Mouse (Mus musculus) mouse embryonic stem cell (cell line): ENCODE data around the gene Sec24d.

Experiments used
- in situ Hi-C, 2 experiments: fragments of 300-500 bp; cut with MboI; formaldehyde crosslinking; loops; 1 replicate in 1 of 2; 3 replicates in 1 of 2; pipeline ENCODE4 v1.14.3; 2019 to 2020; ENCODE audit warnings: low sequenced_read_pairs in 2 of 2, low pct_unique_long_range_greater_than_20kb in 1 of 2, mixed read lengths in 1 of 2; ENCODE audit not compliant: unreplicated experiment in 1 of 2

The Sec24d gene

GRCm38 (mm10) chr3:123266753-123267651 lies at the start of gene Sec24d:
Sec24d (plus strand) TSS chr3:123267455.
- in situ Hi-C loops = loop anchor here in 1 of 2 experiments (5.0 kb wide), 1 partner anchor 35 kb away; no protein-coding TSS in a partner anchor

DNA sequence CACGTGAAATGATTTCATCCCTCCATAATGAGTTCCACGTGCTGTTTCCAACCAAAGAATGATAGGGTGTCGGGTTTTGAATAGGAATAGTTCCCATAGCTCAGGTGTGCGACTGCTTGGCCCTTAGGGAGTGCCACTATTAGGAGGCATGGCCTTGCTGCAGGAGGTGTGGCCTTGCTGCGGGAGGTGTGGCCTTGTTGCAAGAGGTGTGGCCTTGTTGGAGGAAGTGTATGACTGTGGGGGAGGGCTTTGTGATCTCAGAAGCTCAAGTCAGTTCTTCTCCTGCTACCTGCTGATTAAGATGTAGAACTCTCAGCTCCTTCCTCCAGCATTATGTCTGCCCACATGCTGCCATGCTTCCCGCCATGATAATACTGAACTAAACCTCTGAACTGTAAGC lies 48.6 kb upstream of the Sec24d start:
- in situ Hi-C loops = no loop called here

GRCm38 (mm10) chr3:123227276-123227675 lies 40.0 kb upstream of the Sec24d start:
- in situ Hi-C loops = no loop called here

GRCm38 (mm10) chr3:123231639-123232038 lies 35.6 kb upstream of the Sec24d start:
- in situ Hi-C loops = no loop called here

GRCm38 (mm10) chr3:123234191-123234836 lies 32.9 kb upstream of the Sec24d start:
- in situ Hi-C loops = no loop called here

DNA sequence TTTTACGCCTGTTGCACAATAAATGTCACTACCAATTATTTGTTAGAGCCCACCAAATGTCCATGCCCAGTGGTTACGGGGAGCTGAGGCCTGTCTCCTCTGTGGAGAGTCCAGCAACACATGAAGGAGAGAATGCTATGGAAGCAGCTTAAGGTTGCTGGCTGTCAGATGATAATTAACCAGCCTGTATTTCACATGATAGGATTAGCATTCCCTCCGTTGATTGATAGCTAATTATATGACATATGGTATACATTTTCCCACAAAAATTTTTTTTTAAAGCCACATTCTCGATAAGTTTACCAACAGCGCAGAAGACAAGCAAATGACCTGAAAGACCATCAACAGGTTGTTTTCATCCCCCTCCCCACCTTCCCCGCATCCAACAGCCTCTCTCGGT lies 31.8 kb upstream of the Sec24d start:
- in situ Hi-C loops = no loop called here

DNA sequence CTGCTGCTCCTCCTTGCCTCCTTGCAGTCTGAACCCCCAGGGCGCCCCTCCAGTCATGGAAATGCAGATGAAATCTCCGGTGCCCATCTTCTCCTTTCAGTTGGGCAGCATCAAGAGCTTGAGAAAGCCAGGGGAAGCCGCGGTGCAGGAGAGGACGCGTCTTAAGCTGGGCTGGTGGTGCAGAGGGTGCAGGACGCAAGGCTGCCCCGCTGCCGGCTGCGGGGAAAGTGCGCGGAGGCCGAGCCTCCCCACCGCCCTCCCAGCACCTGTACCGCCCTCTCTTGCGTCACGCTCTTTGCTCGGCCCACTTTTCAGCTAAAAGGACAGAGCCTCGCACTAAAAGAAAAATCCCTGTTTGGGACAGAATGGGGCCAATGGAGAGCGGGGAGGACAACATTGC lies 31.3 kb upstream of the Sec24d start, which contains the start of gene Synpo2:
Synpo2 (minus strand) TSS at position 229 of the 400 bp plus-strand sequence.
- in situ Hi-C loops = no loop called here

DNA sequence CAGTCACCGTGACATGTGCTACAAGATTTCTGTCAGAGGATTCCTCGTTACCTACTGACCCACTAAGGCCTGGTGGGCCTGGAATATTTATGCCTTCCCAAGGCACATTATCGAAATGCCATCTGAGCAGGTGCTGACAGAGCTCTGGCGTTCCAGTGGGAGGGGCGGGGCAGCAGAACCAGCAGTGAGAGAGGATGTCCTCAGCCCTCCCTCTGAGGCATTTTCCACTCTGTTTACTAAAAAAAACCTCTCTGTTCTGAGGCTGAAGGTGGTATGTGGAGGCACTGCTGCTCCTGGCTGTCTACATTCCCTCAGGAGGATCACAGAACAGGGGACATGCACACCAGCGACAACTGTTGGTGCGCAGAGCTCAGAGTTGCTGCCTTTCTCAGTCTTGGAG lies 30.2 kb upstream of the Sec24d start:
- in situ Hi-C loops = no loop called here

DNA sequence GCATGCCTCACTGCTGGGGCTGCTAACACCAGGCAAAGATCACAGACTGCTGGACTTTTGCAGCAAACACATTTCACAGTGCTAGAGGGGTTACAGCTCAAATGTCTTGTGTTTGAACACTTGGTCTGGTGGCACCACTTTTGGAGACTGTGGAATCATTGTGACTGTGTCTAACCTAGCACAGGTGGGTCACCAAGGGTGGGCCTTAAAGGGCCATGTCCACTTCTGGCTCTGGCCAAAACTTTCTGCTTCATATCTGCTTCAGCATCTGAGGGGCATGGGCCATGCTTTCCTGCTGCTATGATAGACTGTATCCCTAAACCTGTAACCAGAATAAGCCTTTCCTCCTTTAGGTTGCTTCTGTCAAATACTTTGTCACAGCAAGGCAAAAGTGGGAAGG lies 29.8 kb upstream of the Sec24d start:
- in situ Hi-C loops = no loop called here

DNA sequence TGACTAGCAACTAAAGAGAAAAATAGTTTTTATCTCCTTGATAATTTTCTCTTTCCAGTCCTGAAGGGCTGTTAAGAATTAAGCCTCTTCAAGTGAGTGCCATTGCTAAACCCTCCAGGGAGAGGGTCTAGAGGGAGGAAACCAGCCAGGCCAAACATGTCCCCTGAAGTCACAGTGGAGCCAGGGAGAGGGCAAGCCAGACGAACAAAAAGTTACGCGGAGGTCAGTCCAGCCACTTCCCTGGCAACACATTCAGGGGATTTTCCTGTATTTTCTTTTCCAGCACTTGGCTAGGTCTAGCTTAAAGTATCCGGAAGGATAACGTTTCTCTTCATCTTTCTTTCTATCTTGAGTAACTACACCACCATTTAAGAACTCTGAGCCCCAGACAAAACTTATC lies 22.9 kb upstream of the Sec24d start:
- in situ Hi-C loops = loop anchor here in 1 of 2 experiments (10.0 kb wide), 1 partner anchor 110 kb away; no protein-coding TSS in a partner anchor

GRCm38 (mm10) chr3:123245646-123246045 lies 21.6 kb upstream of the Sec24d start:
- in situ Hi-C loops = loop anchor here in 1 of 2 experiments (10.0 kb wide), 1 partner anchor 109 kb away; no protein-coding TSS in a partner anchor

DNA sequence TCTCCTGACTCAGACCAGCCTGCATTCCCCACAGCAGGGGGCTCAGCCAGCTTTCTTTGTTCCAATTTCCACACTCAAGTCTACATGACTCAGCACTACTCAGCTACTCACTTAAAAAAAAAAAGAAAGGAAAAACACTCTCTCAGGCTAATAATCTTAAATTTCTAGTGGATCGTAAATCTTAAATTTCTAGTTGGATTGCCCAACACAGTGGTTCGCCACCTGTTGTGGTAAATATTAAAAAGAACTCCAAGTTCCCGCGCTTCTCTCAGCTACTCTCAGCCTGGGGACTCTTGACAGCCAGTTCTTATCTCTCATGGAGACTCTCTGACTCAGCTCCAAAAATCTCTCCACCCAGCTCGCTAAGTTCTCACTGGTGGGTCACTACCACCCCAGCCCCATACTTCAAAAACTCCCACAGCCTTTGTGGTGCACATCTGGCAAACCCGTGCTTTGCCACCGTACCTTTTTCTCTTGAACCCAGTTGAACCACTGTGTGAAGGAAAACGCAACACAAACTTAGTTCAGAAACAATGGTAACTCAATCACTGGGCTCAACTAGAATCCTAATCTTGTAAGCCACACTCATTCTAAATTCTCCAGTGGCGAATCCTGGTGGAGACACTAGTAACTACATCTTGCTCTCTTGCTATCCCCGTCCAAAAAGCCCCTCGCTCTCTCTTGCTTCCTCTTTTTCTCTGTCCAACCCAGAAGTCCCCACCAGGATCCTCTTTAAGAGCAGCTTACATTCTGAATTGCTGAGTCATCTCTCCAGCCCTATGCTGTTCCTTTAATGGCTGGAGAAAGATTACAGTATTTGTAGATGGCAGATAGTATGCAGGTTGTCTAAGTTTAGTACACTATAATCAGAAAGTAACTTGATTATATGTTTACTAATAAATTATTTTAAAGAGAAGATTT lies 10.8 kb upstream of the Sec24d start:
- in situ Hi-C loops = no loop called here

DNA sequence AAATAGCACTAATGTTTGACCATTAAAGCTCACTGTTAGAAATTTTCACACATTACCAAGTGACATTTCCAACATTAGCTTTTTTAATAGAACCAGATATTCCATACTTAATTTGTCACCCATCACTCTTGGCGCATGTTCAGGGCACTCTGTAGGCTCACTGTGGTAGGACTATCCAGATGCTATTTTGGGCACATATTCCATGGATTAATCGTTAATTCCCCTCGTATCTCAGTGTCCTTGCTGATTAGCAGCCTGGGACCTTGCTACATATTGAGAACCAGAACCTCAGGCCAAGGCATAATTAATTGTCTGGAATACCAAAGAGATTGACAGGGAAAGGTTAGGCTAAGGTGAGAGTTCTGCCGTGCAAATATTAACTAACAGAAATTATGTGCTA lies 8.5 kb upstream of the Sec24d start:
- in situ Hi-C loops = no loop called here

DNA sequence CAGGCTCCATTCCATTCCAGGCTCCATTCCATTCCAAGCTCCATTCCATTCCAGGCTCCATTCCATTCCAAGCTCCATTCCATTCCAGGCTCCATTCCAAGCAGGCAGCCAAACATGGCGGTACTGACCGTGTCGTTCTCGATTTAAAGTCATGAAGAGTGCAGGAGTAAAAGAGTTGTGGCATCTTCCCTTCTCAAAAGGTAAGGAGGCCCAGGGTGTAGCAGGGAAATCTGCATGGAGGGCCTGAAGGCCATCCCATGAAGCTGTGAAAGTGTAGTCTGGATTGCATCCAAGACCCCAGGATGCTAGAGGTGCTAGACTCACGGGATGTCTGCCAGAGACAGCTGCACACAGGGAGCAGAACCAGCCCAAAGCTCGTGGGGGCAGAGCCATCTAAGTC lies 2.5 kb upstream of the Sec24d start:
- in situ Hi-C loops = loop anchor here in 1 of 2 experiments (5.0 kb wide), 1 partner anchor 38 kb away; no protein-coding TSS in a partner anchor

DNA sequence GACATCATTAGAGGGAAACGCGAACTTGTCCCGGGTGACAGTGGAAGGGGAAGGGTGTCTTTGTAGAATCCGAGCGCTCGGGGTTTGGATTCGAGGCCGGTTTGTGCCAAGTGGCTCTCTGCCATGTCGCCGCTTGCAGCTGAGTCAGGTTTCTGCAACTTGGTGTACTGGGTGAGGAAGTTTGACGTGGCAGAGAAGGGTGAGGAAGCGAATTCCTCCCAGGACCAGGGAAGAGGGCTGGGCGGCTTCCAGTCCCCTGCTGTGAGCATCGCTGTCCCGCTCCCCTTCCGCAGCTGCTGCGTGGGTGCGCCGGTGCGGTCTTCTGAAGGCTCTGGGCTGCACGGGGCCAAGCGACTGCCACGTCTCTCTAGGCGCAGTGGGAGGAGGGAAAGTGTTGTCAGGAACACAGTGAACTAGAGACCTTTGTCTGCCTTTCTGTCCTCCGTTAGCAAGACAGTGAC lies 516 bp downstream of the Sec24d start:
- in situ Hi-C loops = loop anchor here in 1 of 2 experiments (5.0 kb wide), 1 partner anchor 35 kb away; no protein-coding TSS in a partner anchor

GRCm38 (mm10) chr3:123282866-123283615 lies 15.8 kb downstream of the Sec24d start:
- in situ Hi-C loops = no loop called here

DNA sequence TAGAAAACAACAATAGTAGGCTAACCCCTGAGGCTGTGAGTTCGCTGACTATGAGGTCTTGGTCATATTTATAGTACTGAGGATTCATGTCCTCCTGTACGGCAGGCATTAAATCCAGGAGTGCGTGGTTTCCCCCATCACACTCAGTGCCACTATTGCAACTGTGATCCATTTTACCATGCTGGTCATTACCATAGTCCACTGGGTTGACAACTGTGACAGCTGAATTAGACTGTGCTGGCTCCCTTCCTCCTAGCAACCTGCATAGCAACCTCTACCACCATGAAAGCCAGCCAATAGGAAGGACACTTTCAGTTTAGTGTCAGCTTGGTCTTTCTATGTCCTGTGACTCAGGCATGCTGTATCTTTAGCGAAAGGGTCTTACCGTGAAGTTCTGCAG lies 17.0 kb downstream of the Sec24d start:
- in situ Hi-C loops = no loop called here

GRCm38 (mm10) chr3:123285649-123286048 lies 18.4 kb downstream of the Sec24d start:
- in situ Hi-C loops = no loop called here
